Mouse (Mus musculus) stomach, postnatal 0 days (tissue): Measurements from ENCODE around the gene Rasa4. TPM values are rescaled to one million over a fixed set of nuclear protein-coding genes. Genes with fewer than 3 reads are reported as not detected.
A peak's percentile ranks its signal among the peaks of the same experiment; 100 is the strongest.

Source experiments
- ATAC-seq: fragments of 200-750 bp; cut with Nextera tagmentation; 2 replicates; pipeline ENCODE4 v1.8.0; 2017; ENCODE audit not compliant: low FRiP score, low TSS enrichment
- DNase-seq: peaks from one replicate; pipeline ENCODE4 v3.0.0-alpha.2; 2016; ENCODE audit warnings: low spot score
- H3K27ac ChIP-seq: fragments of 300-500 bp; sonication (generic); replicated peaks from 2 replicates; pipeline ENCODE4 v1.5.1; 2014; ENCODE audit warnings: mild to moderate bottlenecking, control low read depth
- H3K27me3 ChIP-seq: fragments of 300-500 bp; sonication (generic); 2 replicates; pipeline ENCODE4 v1.6.1; 2014; ENCODE audit warnings: low read length; ENCODE audit not compliant: control insufficient read depth, insufficient read depth
- H3K36me3 ChIP-seq: fragments of 300-500 bp; sonication (generic); 2 replicates; pipeline ENCODE4 v1.6.1; 2014; ENCODE audit warnings: low read length, mixed read lengths; ENCODE audit not compliant: control insufficient read depth, insufficient read depth
- H3K4me1 ChIP-seq: fragments of 300-500 bp; sonication (generic); replicated peaks from 2 replicates; pipeline ENCODE4 v1.6.1; 2014; ENCODE audit warnings: antibody characterized with exemption; ENCODE audit not compliant: control insufficient read depth, insufficient read depth
- H3K4me2 ChIP-seq: fragments of 300-500 bp; sonication (generic); replicated peaks from 2 replicates; pipeline ENCODE4 v1.6.1; 2014; ENCODE audit warnings: low read depth, mild to moderate bottlenecking, control low read depth, moderate library complexity
- H3K4me3 ChIP-seq: fragments of 300-500 bp; sonication (generic); 2 replicates; pipeline ENCODE4 v1.5.1; 2014; ENCODE audit warnings: low read depth, low read length, control low read depth
- H3K9ac ChIP-seq: fragments of 300-500 bp; sonication (generic); 2 replicates; pipeline ENCODE4 v1.6.1; 2014; ENCODE audit warnings: mild to moderate bottlenecking, low read length, control low read depth, mixed read lengths
- H3K9me3 ChIP-seq: fragments of 300-500 bp; sonication (generic); 2 replicates; pipeline ENCODE4 v1.6.1; 2016; ENCODE audit warnings: low read length; ENCODE audit not compliant: control insufficient read depth
- CTCF ChIP-seq: IDR thresholded peaks from 2 replicates; pipeline ENCODE4 v1.5.1; 2016; ENCODE audit warnings: antibody characterized with exemption, low read depth, mild to moderate bottlenecking, moderate library complexity
- EP300 ChIP-seq: optimal IDR thresholded peaks from 2 replicates; pipeline ENCODE3; 2016; ENCODE audit warnings: antibody characterized with exemption
- WGBS: fragments of 180-500 bp; shearing (Covaris S2); extraction: QIAGEN DNeasy Blood & Tissue Kit; methylation state at CpG from one replicate; pipeline ENCODE4 v1.1.7; 2014; 5-methylcytosine and 5-hydroxymethylcytosine counted together
- polyA plus RNA-seq: library from polyadenylated mRNA; unstranded; fragments of >200 nt; fragmentation: Nextera tagmentation; extraction: Ambion mirVana; gene quantifications from 2 replicates; pipeline ENCODE4 v1.2.1, GENCODE M21; 2015

Gene Rasa4
- polyA plus RNA-seq, 1 experiment from 2014 or later: 4.0 TPM

DNA sequence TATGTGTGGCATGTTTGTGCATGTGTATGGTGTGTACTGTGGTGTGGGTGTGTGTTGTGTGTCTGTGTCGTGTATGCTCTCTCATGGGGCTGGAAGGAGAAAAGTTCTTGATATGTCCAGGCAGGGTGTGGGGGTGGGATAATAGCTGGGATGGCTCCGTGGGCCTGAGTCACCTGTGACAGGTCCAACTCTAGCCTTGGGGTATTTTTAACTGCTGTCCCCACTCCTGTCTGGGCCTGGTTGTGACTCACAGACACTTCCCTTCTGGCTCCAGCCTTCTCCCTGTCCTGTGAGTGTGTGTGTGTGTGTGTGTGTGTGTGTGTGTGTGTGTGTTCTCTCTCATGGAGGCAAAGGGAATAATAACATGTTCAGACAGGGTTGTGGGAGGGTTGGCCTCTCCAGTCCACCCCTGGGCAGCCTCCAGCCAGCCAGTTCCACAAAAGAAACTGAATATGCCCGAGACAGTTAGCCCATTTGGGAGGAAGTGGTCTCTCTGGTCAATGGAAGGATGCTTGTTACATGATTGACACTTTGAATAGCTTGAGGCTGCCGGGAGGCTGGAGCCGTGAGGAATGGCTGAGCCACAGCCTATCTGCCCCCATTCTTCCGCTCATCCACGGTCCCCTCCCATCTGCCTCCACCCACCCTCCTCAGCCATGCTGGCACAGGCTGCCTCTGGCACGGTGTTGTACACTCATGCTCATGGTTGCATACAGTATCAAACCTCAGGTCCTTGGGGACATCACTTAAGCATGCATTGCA lies 10.7 kb downstream of the Rasa4 start:
- no peak for TF ChIP-seq EP300
- TF ChIP-seq CTCF: no peak
- 55% methylated on average over 8 of the region's 8 CpGs for WGBS
- no peak for ATAC-seq

GRCm38 (mm10) chr5:136095089-136095488 lies 11.4 kb downstream of the Rasa4 start:
- Histone ChIP-seq H3K9me3 (no peaks in the 10 kb centered on the region), H3K9ac (no peak overlapping the region), H3K27ac (no peak overlapping the region), H3K27me3 (no peaks in the 10 kb centered on the region), H3K4me3 (no peak overlapping the region), H3K4me1 (no peaks in the 10 kb centered on the region), H3K4me2 (no peak overlapping the region), H3K36me3 (no peaks in the 10 kb centered on the region)
- TF ChIP-seq CTCF (no peak), EP300 (no peak)
- WGBS: 72% methylated on average over 7 of the region's 7 CpGs
- DNase-seq (no peak), ATAC-seq (no peak)

More for the DNA sequence above, 10.7 kb downstream of the Rasa4 start:
- H3K9ac ChIP-seq: no peak overlapping the region
- H3K36me3 ChIP-seq: no peaks in the 10 kb centered on the region
- H3K4me1 ChIP-seq: no peaks in the 10 kb centered on the region
- no peak overlapping the region for H3K4me2 ChIP-seq
- no peak overlapping the region for H3K27ac ChIP-seq
- H3K27me3 ChIP-seq: no peaks in the 10 kb centered on the region
- H3K4me3 ChIP-seq: no peak overlapping the region
- H3K9me3 ChIP-seq: no peaks in the 10 kb centered on the region
- no peak for DNase-seq

GRCm38 (mm10) chr5:136098536-136098935 lies 14.8 kb downstream of the Rasa4 start:
- WGBS: 78% methylated on average over 10 of the region's 10 CpGs
- TF ChIP-seq CTCF: no peak
- no peak for TF ChIP-seq EP300
- peaks cover 3% of the 10 kb centered on the region; the same call in 1 of the 2 replicates for H3K4me1 ChIP-seq
- no peak for ATAC-seq
- no peaks in the 10 kb centered on the region for H3K9me3 ChIP-seq
- H3K36me3 ChIP-seq: no peaks in the 10 kb centered on the region
- DNase-seq: no peak
- H3K4me3 ChIP-seq: no peak overlapping the region
- no peak overlapping the region for H3K4me2 ChIP-seq
- H3K27me3 ChIP-seq: no peaks in the 10 kb centered on the region
- H3K27ac ChIP-seq: no peak overlapping the region
- no peak overlapping the region for H3K9ac ChIP-seq

DNA sequence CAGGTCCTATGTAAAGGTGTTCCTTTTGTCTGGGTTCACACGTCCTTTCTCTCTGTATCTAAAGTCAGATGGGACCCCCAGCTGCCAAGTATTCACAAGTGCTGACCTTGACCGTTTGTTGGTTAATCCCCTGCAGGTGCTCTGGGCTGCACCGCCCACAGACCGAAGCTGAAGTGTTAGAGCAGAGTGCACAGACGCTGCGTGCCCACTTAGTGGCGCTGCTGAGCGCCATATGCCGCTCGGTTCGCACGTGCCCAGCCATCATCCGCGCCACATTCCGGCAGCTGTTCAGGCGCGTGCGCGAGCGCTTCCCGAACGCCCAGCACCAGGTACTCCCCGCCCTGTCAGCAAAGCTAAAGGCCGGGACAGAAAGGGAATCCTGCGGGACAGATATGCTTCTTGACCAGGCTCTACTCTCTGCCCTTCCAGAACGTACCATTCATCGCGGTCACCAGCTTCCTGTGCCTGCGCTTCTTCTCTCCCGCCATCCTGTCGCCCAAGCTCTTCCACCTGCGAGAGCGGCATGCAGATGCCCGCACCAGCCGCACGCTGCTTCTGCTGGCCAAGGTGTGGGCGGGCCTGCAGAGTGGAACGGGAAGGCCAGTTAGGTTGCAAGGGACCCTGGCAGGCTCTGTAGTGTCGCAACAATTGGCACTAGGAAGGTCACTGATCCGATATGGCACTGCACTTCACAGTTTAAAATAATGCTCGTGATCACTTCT lies 18.5 kb downstream of the Rasa4 start:
- ATAC-seq (peak; percentile 83), DNase-seq (peak; percentile 86)
- Histone ChIP-seq H3K36me3 (no peaks in the 10 kb centered on the region), H3K9me3 (no peaks in the 10 kb centered on the region), H3K27ac (no peak overlapping the region), H3K4me2 (peak overlapping the region; percentile 54), H3K4me1 (peaks cover 3% of the 10 kb centered on the region; the same call in 1 of the 2 replicates), H3K4me3 (peak overlapping the region; percentile 27), H3K27me3 (no peaks in the 10 kb centered on the region), H3K9ac (peak overlapping the region; percentile 35; the same call in 1 of the 2 replicates)
- WGBS: 11% methylated on average over 41 of the region's 41 CpGs
- peak; percentile 92 for TF ChIP-seq CTCF
- TF ChIP-seq EP300: no peak

- H3K27ac ChIP-seq: no peak overlapping the region
- ATAC-seq (no peak), DNase-seq (peak; percentile 40)
- no peaks in the 10 kb centered on the region for H3K36me3 ChIP-seq
- no peaks in the 10 kb centered on the region for H3K9me3 ChIP-seq
- 87% methylated on average over 5 of the region's 5 CpGs for WGBS
- H3K27me3 ChIP-seq: no peaks in the 10 kb centered on the region
- no peak overlapping the region for H3K4me3 ChIP-seq
- H3K4me2 ChIP-seq: no peak overlapping the region
- TF ChIP-seq EP300 (no peak), CTCF (peak; percentile 69)
- H3K9ac ChIP-seq: no peak overlapping the region
- H3K4me1 ChIP-seq: peaks cover 3% of the 10 kb centered on the region; the same call in 1 of the 2 replicates
Observed at GRCm38 (mm10) chr5:136104511-136104910, 20.8 kb downstream of the Rasa4 start.

DNA sequence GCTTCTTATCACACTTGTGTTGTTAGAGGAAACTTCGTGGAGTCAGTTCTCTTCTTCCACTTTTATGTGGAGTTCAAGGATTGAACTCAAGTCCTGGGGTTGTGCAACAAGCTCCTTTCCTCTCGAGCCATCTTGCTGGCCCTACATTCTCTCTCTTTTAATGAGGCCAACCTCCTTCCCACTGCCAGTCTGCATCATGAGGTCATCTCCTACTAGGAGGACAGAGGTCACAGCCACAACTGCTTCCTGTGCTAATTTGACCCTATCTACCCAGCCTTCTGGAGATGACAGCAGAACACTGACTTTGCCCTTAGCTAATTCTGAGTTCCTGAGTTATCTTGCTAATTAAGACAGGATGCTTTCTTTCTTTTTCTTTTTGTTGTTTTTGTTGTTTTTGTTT lies 24.8 kb downstream of the Rasa4 start:
- no peak overlapping the region for H3K4me2 ChIP-seq
- H3K4me1 ChIP-seq: no peaks in the 10 kb centered on the region
- H3K36me3 ChIP-seq: no peaks in the 10 kb centered on the region
- no peak overlapping the region for H3K9ac ChIP-seq
- no peaks in the 10 kb centered on the region for H3K27me3 ChIP-seq
- WGBS: 54% methylated on average over 2 of the region's 2 CpGs
- ATAC-seq: no peak
- TF ChIP-seq CTCF (no peak), EP300 (no peak)
- no peaks in the 10 kb centered on the region for H3K9me3 ChIP-seq
- H3K27ac ChIP-seq: no peak overlapping the region
- no peak for DNase-seq
- no peak overlapping the region for H3K4me3 ChIP-seq
